Mouse (Mus musculus): ENCODE measurements at regions not wholly inside any gene's neighbourhood (a gene's known extent, or its start where the extent isn't known, plus 50 kb on each side); places are given as distances from the start of the nearest gene placed in this dataset.

DNA sequence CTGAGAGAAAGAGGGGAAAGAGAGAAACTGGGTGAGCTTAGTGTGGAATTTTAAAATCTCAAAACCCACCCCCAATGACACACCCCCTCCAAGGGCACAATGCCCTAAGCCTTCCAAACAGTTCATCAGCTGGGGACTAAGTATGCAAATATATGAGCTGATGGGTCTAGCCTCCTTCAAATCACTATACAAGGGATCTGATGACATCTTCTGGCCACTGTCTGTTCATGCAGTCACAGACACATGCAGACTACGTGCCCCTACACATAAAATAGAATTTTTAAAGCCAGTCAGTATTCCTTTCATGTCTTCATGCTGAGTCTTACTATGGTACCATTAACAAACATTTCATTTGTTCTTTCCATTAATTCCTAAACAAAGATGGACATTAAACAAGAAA lies 54.5 kb upstream of the Isx start:
- TF ChIP-seq CTCF (IDR thresholded peaks at IDR 0.05; ENCODE audit: low read depth) (peak; percentile 51), EP300 (optimal IDR thresholded peaks at IDR 0.05) (no peak)
